Mouse (Mus musculus) neutrophil, adult 5-6 weeks (primary cell): ENCODE data around the gene Gm2a. TPM values are rescaled to one million over a fixed set of nuclear protein-coding genes. Genes with fewer than 3 reads are reported as not detected.

Experiments
- ATAC-seq: fragments of 151-379, 151-347 bp; 2 replicates; pipeline ENCODE4 v1.8.0; 2017; ENCODE audit warnings: mild to moderate bottlenecking, moderate TSS enrichment; ENCODE audit not compliant: insufficient number of reproducible peaks, poor library complexity, low FRiP score, severe bottlenecking; ENCODE audit errors: extremely low read depth
- total RNA-seq: library from RNA; stranded (forward); fragments of 200-1000 nt; gene quantifications from 2 replicates; pipeline ENCODE4 v1.2.3, GENCODE M21; 2017

Gm2a gene
- total RNA-seq, 1 experiment from 2014 or later = 160 TPM

GRCm38 (mm10) chr11:55155070-55155421, 57.1 kb downstream of the Gm2a start:
- peak; percentile 92 for ATAC-seq

DNA sequence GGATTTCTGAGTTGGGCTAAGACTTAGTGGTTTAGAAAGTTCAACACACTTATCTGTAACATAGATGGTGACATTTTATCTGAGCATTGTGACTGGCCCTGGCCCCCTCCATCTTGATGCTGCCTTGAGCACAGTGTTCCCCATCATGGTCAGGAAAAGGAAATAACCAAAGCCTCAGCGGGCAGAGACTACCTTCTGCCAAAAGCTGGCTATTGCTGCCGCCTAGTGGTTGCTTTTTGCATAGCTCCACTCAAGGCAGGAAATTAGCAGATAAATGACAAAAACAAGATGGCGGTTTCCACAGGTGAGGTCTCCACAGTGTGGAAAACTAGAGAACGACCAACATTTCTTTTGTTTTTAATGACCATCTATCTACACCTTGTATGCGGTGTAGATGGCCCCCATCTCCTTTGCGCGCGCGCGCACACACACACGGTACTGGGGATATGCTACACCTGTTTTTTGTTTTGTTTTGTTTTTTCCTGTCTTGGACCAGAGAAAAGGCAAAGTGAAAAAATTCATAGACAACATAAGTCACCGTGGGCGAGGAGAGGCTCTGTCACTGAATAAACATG, 61.0 kb downstream of the Gm2a start:
- ATAC-seq = peak; percentile 52

Other genes with a start within 250 kb of the Gm2a start
- gene Lyrm7, start 237.2 kb upstream of the Gm2a start, total RNA-seq = 9.2 and 11.5 TPM in 2 replicates
- 104 and 136 TPM in 2 replicates for gene Hint1, start 231.7 kb upstream of the Gm2a start, total RNA-seq
- gene Gpx3, start 195.7 kb upstream of the Gm2a start, total RNA-seq = not detected in 2 replicates
- 54.1 and 58.2 TPM in 2 replicates for gene Tnip1, start 135.2 kb upstream of the Gm2a start, total RNA-seq
- gene Anxa6, start 64.7 kb upstream of the Gm2a start, total RNA-seq = 177 and 181 TPM in 2 replicates
- gene Ccdc69, start 20.0 kb upstream of the Gm2a start, total RNA-seq = 30.4 and 33.2 TPM in 2 replicates
- gene Slc36a3, start 53.6 kb downstream of the Gm2a start, total RNA-seq = 1.0 and 1.8 TPM in 2 replicates
- gene Slc36a2, start 87.0 kb downstream of the Gm2a start, total RNA-seq = not detected in 2 replicates
- 9.3 and 10.1 TPM in 2 replicates for gene Slc36a1, start 106.2 kb downstream of the Gm2a start, total RNA-seq
- not detected in 2 replicates for gene Fat2, start 238.4 kb downstream of the Gm2a start, total RNA-seq